Mouse (Mus musculus): Measurements from ENCODE around the gene Kif14. TPM values are rescaled to one million over a fixed set of nuclear protein-coding genes. Genes with fewer than 3 reads are reported as not detected.

The Kif14 gene
- polyA plus RNA-seq, 1 experiment from 2014 or later = 12.8 TPM

GRCm38 (mm10) chr1:136566386-136566785, 100.2 kb downstream of the Kif14 start:
- no peak overlapping the region for H3K27ac ChIP-seq (ENCODE audit: low read depth, low read length)
- peaks cover 2% of the 10 kb centered on the region; the same call in 1 of the 2 replicates for H3K4me1 ChIP-seq (replicated peaks; ENCODE audit: control insufficient read depth, insufficient read depth, low read length)
- no peak overlapping the region for H3K9ac ChIP-seq (ENCODE audit: low read length)
- DNase-seq (ENCODE audit: low spot score) (no peak), ATAC-seq (replicated peaks; ENCODE audit: low FRiP score) (no peak)
- WGBS = 91% methylated on average over 5 of the region's 5 CpGs
- H3K9me3 ChIP-seq (ENCODE audit: control insufficient read depth, low read length) = no peaks in the 10 kb centered on the region
- H3K4me2 ChIP-seq (ENCODE audit: low read depth, low read length, severe bottlenecking) = no peak overlapping the region
- no peaks in the 10 kb centered on the region for H3K27me3 ChIP-seq (ENCODE audit: control insufficient read depth, insufficient read depth, low read length)
- H3K36me3 ChIP-seq (ENCODE audit: control insufficient read depth, insufficient read depth, low read length) = no peaks in the 10 kb centered on the region
- H3K4me3 ChIP-seq (ENCODE audit: low read depth, low read length) = no peak overlapping the region

- peaks cover 2% of the 10 kb centered on the region; the same call in 1 of the 2 replicates for H3K4me1 ChIP-seq (replicated peaks; ENCODE audit: control insufficient read depth, insufficient read depth, low read length)
- H3K9me3 ChIP-seq (ENCODE audit: control insufficient read depth, low read length) = no peaks in the 10 kb centered on the region
- H3K36me3 ChIP-seq (ENCODE audit: control insufficient read depth, insufficient read depth, low read length) = no peaks in the 10 kb centered on the region
- 95% methylated on average over 4 of the region's 4 CpGs for WGBS
- H3K4me3 ChIP-seq (ENCODE audit: low read depth, low read length) = no peak overlapping the region
- no peaks in the 10 kb centered on the region for H3K27me3 ChIP-seq (ENCODE audit: control insufficient read depth, insufficient read depth, low read length)
- no peak overlapping the region for H3K27ac ChIP-seq (ENCODE audit: low read depth, low read length)
- H3K9ac ChIP-seq (ENCODE audit: low read length) = no peak overlapping the region
- DNase-seq (ENCODE audit: low spot score) (no peak), ATAC-seq (replicated peaks; ENCODE audit: low FRiP score) (no peak)
- H3K4me2 ChIP-seq (ENCODE audit: low read depth, low read length, severe bottlenecking) = no peak overlapping the region
Measured at GRCm38 (mm10) chr1:136567641-136568040, 101.5 kb downstream of the Kif14 start.

- no peak for ATAC-seq (replicated peaks; ENCODE audit: low FRiP score)
- no peak for DNase-seq (ENCODE audit: low spot score)
- no peaks in the 10 kb centered on the region for H3K36me3 ChIP-seq (ENCODE audit: control insufficient read depth, insufficient read depth, low read length)
- no peaks in the 10 kb centered on the region for H3K4me1 ChIP-seq (replicated peaks; ENCODE audit: control insufficient read depth, insufficient read depth, low read length)
- no peaks in the 10 kb centered on the region for H3K9me3 ChIP-seq (ENCODE audit: control insufficient read depth, low read length)
- H3K27ac ChIP-seq (ENCODE audit: low read depth, low read length) = no peak overlapping the region
- no peaks in the 10 kb centered on the region for H3K27me3 ChIP-seq (ENCODE audit: control insufficient read depth, insufficient read depth, low read length)
- no peak overlapping the region for H3K4me3 ChIP-seq (ENCODE audit: low read depth, low read length)
- WGBS = 96% methylated on average over 11 of the region's 11 CpGs
- no peak overlapping the region for H3K4me2 ChIP-seq (ENCODE audit: low read depth, low read length, severe bottlenecking)
- no peak overlapping the region for H3K9ac ChIP-seq (ENCODE audit: low read length)
Measured at GRCm38 (mm10) chr1:136568738-136569194, 102.6 kb downstream of the Kif14 start.

- Histone ChIP-seq H3K27ac (ENCODE audit: low read depth, low read length) (no peak overlapping the region), H3K4me2 (ENCODE audit: low read depth, low read length, severe bottlenecking) (no peak overlapping the region), H3K9ac (ENCODE audit: low read length) (no peak overlapping the region), H3K9me3 (ENCODE audit: control insufficient read depth, low read length) (no peaks in the 10 kb centered on the region), H3K27me3 (ENCODE audit: control insufficient read depth, insufficient read depth, low read length) (no peaks in the 10 kb centered on the region), H3K4me3 (ENCODE audit: low read depth, low read length) (no peak overlapping the region), H3K36me3 (ENCODE audit: control insufficient read depth, insufficient read depth, low read length) (no peaks in the 10 kb centered on the region), H3K4me1 (replicated peaks; ENCODE audit: control insufficient read depth, insufficient read depth, low read length) (no peaks in the 10 kb centered on the region)
- DNase-seq (ENCODE audit: low spot score) = no peak
- no peak for ATAC-seq (replicated peaks; ENCODE audit: low FRiP score)
- 87% methylated on average over 8 of the region's 8 CpGs for WGBS
Measured at GRCm38 (mm10) chr1:136569206-136569605, 103.1 kb downstream of the Kif14 start.

- ATAC-seq (replicated peaks; ENCODE audit: low FRiP score) (no peak), DNase-seq (ENCODE audit: low spot score) (no peak)
- H3K27ac ChIP-seq (ENCODE audit: low read depth, low read length) = no peak overlapping the region
- no peaks in the 10 kb centered on the region for H3K27me3 ChIP-seq (ENCODE audit: control insufficient read depth, insufficient read depth, low read length)
- no peaks in the 10 kb centered on the region for H3K9me3 ChIP-seq (ENCODE audit: control insufficient read depth, low read length)
- H3K4me3 ChIP-seq (ENCODE audit: low read depth, low read length) = peak overlapping the region; percentile 4; the same call in 1 of the 2 replicates
- H3K4me2 ChIP-seq (ENCODE audit: low read depth, low read length, severe bottlenecking) = peak overlapping the region; percentile 28; the same call in 1 of the 2 replicates
- H3K9ac ChIP-seq (ENCODE audit: low read length) = no peak overlapping the region
- 50% methylated on average over 20 of the region's 20 CpGs for WGBS
- no peaks in the 10 kb centered on the region for H3K36me3 ChIP-seq (ENCODE audit: control insufficient read depth, insufficient read depth, low read length)
- no peaks in the 10 kb centered on the region for H3K4me1 ChIP-seq (replicated peaks; ENCODE audit: control insufficient read depth, insufficient read depth, low read length)
Measured at GRCm38 (mm10) chr1:136569626-136570297, 103.6 kb downstream of the Kif14 start.

- H3K27me3 ChIP-seq (ENCODE audit: control insufficient read depth, insufficient read depth, low read length) = no peaks in the 10 kb centered on the region
- no peak overlapping the region for H3K9ac ChIP-seq (ENCODE audit: low read length)
- WGBS = 10% methylated on average over 13 of the region's 13 CpGs
- H3K36me3 ChIP-seq (ENCODE audit: control insufficient read depth, insufficient read depth, low read length) = no peaks in the 10 kb centered on the region
- peak overlapping the region; percentile 28; the same call in 1 of the 2 replicates for H3K4me2 ChIP-seq (ENCODE audit: low read depth, low read length, severe bottlenecking)
- H3K4me3 ChIP-seq (ENCODE audit: low read depth, low read length) = peak overlapping the region; percentile 4; the same call in 1 of the 2 replicates
- ATAC-seq (replicated peaks; ENCODE audit: low FRiP score) = no peak; the same call in 1 of the 2 replicates
- peak; percentile 58 for DNase-seq (ENCODE audit: low spot score)
- H3K9me3 ChIP-seq (ENCODE audit: control insufficient read depth, low read length) = no peaks in the 10 kb centered on the region
- no peaks in the 10 kb centered on the region for H3K4me1 ChIP-seq (replicated peaks; ENCODE audit: control insufficient read depth, insufficient read depth, low read length)
- no peak overlapping the region for H3K27ac ChIP-seq (ENCODE audit: low read depth, low read length)
Measured at GRCm38 (mm10) chr1:136570298-136570653, 104.1 kb downstream of the Kif14 start.

GRCm38 (mm10) chr1:136570976-136571375, 104.8 kb downstream of the Kif14 start:
- Histone ChIP-seq H3K36me3 (ENCODE audit: control insufficient read depth, insufficient read depth, low read length) (no peaks in the 10 kb centered on the region), H3K4me1 (replicated peaks; ENCODE audit: control insufficient read depth, insufficient read depth, low read length) (no peaks in the 10 kb centered on the region), H3K27me3 (ENCODE audit: control insufficient read depth, insufficient read depth, low read length) (no peaks in the 10 kb centered on the region), H3K4me2 (ENCODE audit: low read depth, low read length, severe bottlenecking) (no peak overlapping the region), H3K9me3 (ENCODE audit: control insufficient read depth, low read length) (no peaks in the 10 kb centered on the region), H3K4me3 (ENCODE audit: low read depth, low read length) (no peak overlapping the region), H3K9ac (ENCODE audit: low read length) (no peak overlapping the region), H3K27ac (ENCODE audit: low read depth, low read length) (no peak overlapping the region)
- DNase-seq (ENCODE audit: low spot score) = no peak
- 83% methylated on average over 9 of the region's 9 CpGs for WGBS
- ATAC-seq (replicated peaks; ENCODE audit: low FRiP score) = no peak

GRCm38 (mm10) chr1:136571530-136571929, 105.4 kb downstream of the Kif14 start:
- Histone ChIP-seq H3K9ac (ENCODE audit: low read length) (no peak overlapping the region), H3K4me1 (replicated peaks; ENCODE audit: control insufficient read depth, insufficient read depth, low read length) (no peaks in the 10 kb centered on the region), H3K9me3 (ENCODE audit: control insufficient read depth, low read length) (no peaks in the 10 kb centered on the region), H3K4me2 (ENCODE audit: low read depth, low read length, severe bottlenecking) (no peak overlapping the region), H3K4me3 (ENCODE audit: low read depth, low read length) (no peak overlapping the region), H3K27me3 (ENCODE audit: control insufficient read depth, insufficient read depth, low read length) (no peaks in the 10 kb centered on the region), H3K36me3 (ENCODE audit: control insufficient read depth, insufficient read depth, low read length) (no peaks in the 10 kb centered on the region), H3K27ac (ENCODE audit: low read depth, low read length) (no peak overlapping the region)
- ATAC-seq (replicated peaks; ENCODE audit: low FRiP score) (no peak), DNase-seq (ENCODE audit: low spot score) (no peak)
- 85% methylated on average over 10 of the region's 10 CpGs for WGBS

Measured in forebrain, embryonic 11.5 days (tissue).